Mouse (Mus musculus): Measurements from ENCODE around the gene Asap3. TPM values are rescaled to one million over a fixed set of nuclear protein-coding genes. Genes with fewer than 3 reads are reported as not detected.
A peak's percentile ranks its signal among the peaks of the same experiment; 100 is the strongest.

Asap3 gene
- total and polyA plus RNA-seq, 2 experiments from 2014 or later = 2.5 to 3.8 TPM

- Histone ChIP-seq H3K9ac (peak within 1 kb of the TSS; percentile 74), H3K4me2 (ENCODE audit: low read depth) (peak within 1 kb of the TSS; percentile 67), H3K27ac (ENCODE audit: low read depth, low read length) (peak within 1 kb of the TSS; percentile 99), H3K4me1 (ENCODE audit: insufficient read depth) (peaks cover 24% of the 10 kb centered on the region), H3K9me3 (ENCODE audit: low read length) (no peaks in the 10 kb centered on the region), H3K27me3 (ENCODE audit: insufficient read depth, low read length) (no peaks in the 10 kb centered on the region), H3K4me3 (ENCODE audit: low read depth, low read length) (peak within 1 kb of the TSS; percentile 79), H3K36me3 (ENCODE audit: insufficient read depth) (peaks cover 14% of the 10 kb centered on the region; the same call in 1 of the 2 replicates)
- 0 out of 2 replicates have a peak, but pooled peaks have one; percentile 17 for TF ChIP-seq CTCF (IDR thresholded peaks at IDR 0.05; ENCODE audit: low read depth)
- ATAC-seq (peak; percentile 34), DNase-seq (peak; percentile 95)
- WGBS = 2% methylated on average over 5 of the region's 5 CpGs
Measured at GRCm38 (mm10) chr4:136284455-136284854, 78.3 kb downstream of the Asap3 start, which contains the start of gene Zfp46. Gene Zfp46, plus strand, starts transcription at chr4:136284683.

GRCm38 (mm10) chr4:136284891-136285290 is 78.7 kb downstream of the Asap3 start:
- Histone ChIP-seq H3K9ac (peak overlapping the region; percentile 74), H3K36me3 (ENCODE audit: insufficient read depth) (peaks cover 16% of the 10 kb centered on the region; the same call in 1 of the 2 replicates), H3K27ac (ENCODE audit: low read depth, low read length) (peak overlapping the region; percentile 99), H3K4me1 (ENCODE audit: insufficient read depth) (peaks cover 24% of the 10 kb centered on the region), H3K4me2 (ENCODE audit: low read depth) (peak overlapping the region; percentile 67), H3K27me3 (ENCODE audit: insufficient read depth, low read length) (no peaks in the 10 kb centered on the region), H3K9me3 (ENCODE audit: low read length) (no peaks in the 10 kb centered on the region), H3K4me3 (ENCODE audit: low read depth, low read length) (peak overlapping the region; percentile 79)
- DNase-seq (no peak), ATAC-seq (peak; percentile 1; the same call in 1 of the 2 replicates)
- TF ChIP-seq CTCF (IDR thresholded peaks at IDR 0.05; ENCODE audit: low read depth) = no peak
- 10% methylated on average over 6 of the region's 6 CpGs for WGBS

DNA sequence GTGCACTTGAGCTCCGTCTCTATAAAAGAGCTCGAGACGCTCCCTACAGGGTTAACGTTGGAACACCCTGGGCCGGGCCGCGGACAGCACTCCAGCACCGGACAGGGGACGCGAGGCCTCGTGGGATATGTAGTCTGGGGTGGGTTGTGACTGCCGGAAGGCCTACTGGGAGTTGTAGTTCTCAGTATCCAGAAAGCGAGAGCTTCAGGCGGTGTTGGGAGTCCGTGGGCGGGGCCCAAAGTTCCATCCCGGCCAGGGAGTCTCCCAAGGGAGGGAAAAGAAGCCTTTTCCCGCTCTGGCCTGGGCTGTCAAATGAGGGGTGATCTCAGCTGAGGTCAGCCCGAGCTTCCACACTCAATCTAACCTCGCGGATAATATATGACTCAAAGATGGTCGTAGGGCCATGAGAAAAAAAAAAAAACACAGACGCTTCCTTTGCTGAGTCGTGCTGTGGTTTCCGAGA is 79.2 kb downstream of the Asap3 start:
- Histone ChIP-seq H3K27me3 (ENCODE audit: insufficient read depth, low read length) (no peaks in the 10 kb centered on the region), H3K4me2 (ENCODE audit: low read depth) (peak overlapping the region; percentile 67), H3K4me1 (ENCODE audit: insufficient read depth) (peaks cover 24% of the 10 kb centered on the region), H3K4me3 (ENCODE audit: low read depth, low read length) (peak overlapping the region; percentile 79), H3K9ac (peak overlapping the region; percentile 74), H3K9me3 (ENCODE audit: low read length) (no peaks in the 10 kb centered on the region), H3K27ac (ENCODE audit: low read depth, low read length) (peak overlapping the region; percentile 99), H3K36me3 (ENCODE audit: insufficient read depth) (peaks cover 21% of the 10 kb centered on the region)
- WGBS = 0% methylated on average over 25 of the region's 25 CpGs
- TF ChIP-seq CTCF (IDR thresholded peaks at IDR 0.05; ENCODE audit: low read depth) = no peak
- peak; percentile 95 for DNase-seq
- peak; percentile 93 for ATAC-seq

DNA sequence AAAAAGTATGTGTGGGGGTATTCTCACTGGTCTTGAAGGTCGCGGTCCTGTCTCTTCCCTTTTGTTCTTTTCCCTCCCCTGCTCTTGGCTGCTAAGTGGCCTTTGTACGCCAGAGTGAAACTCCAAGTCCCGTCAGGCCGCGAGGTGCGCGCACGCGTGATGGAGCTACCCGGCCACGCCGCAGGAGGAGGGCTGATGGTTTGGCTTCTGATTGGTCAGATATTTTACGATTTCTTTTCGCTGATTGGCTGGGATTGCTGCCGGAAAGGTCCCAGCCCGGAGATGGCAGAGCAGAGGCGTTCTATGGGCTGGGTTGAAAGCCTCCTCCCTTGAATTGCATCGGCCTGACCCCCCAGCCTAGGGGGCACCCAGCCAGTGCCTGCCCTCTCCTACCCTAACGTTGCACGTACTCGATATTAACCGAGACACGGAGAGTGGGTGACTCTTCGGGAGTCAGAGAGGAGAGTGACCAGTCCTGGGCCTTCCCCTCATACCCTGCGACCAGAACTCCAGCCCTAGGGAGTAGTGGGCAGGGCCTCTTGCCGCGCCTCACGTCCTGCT is 79.7 kb downstream of the Asap3 start:
- TF ChIP-seq CTCF (IDR thresholded peaks at IDR 0.05; ENCODE audit: low read depth) = no peak; the same call in 1 of the 2 replicates
- no peaks in the 10 kb centered on the region for H3K9me3 ChIP-seq (ENCODE audit: low read length)
- peak overlapping the region; percentile 79 for H3K4me3 ChIP-seq (ENCODE audit: low read depth, low read length)
- DNase-seq = peak; percentile 98
- H3K36me3 ChIP-seq (ENCODE audit: insufficient read depth) = peaks cover 26% of the 10 kb centered on the region
- peak; percentile 82 for ATAC-seq
- peak overlapping the region; percentile 74 for H3K9ac ChIP-seq
- no peaks in the 10 kb centered on the region for H3K27me3 ChIP-seq (ENCODE audit: insufficient read depth, low read length)
- peaks cover 24% of the 10 kb centered on the region for H3K4me1 ChIP-seq (ENCODE audit: insufficient read depth)
- H3K4me2 ChIP-seq (ENCODE audit: low read depth) = peak overlapping the region; percentile 67
- WGBS = 4% methylated on average over 29 of the region's 29 CpGs
- peak overlapping the region; percentile 99 for H3K27ac ChIP-seq (ENCODE audit: low read depth, low read length)

- H3K27me3 ChIP-seq (ENCODE audit: insufficient read depth, low read length) = no peaks in the 10 kb centered on the region
- H3K4me3 ChIP-seq (ENCODE audit: low read depth, low read length) = no peak overlapping the region
- DNase-seq (peak; percentile 35), ATAC-seq (no peak)
- no peak overlapping the region for H3K27ac ChIP-seq (ENCODE audit: low read depth, low read length)
- H3K36me3 ChIP-seq (ENCODE audit: insufficient read depth) = peaks cover 61% of the 10 kb centered on the region
- no peak for TF ChIP-seq CTCF (IDR thresholded peaks at IDR 0.05; ENCODE audit: low read depth)
- H3K4me2 ChIP-seq (ENCODE audit: low read depth) = no peak overlapping the region
- peaks cover 8% of the 10 kb centered on the region for H3K4me1 ChIP-seq (ENCODE audit: insufficient read depth)
- no peaks in the 10 kb centered on the region for H3K9me3 ChIP-seq (ENCODE audit: low read length)
- WGBS = 41% methylated on average over 66 of the region's 66 CpGs
- no peak overlapping the region for H3K9ac ChIP-seq
Measured at GRCm38 (mm10) chr4:136289918-136290780, 84.0 kb downstream of the Asap3 start.

DNA sequence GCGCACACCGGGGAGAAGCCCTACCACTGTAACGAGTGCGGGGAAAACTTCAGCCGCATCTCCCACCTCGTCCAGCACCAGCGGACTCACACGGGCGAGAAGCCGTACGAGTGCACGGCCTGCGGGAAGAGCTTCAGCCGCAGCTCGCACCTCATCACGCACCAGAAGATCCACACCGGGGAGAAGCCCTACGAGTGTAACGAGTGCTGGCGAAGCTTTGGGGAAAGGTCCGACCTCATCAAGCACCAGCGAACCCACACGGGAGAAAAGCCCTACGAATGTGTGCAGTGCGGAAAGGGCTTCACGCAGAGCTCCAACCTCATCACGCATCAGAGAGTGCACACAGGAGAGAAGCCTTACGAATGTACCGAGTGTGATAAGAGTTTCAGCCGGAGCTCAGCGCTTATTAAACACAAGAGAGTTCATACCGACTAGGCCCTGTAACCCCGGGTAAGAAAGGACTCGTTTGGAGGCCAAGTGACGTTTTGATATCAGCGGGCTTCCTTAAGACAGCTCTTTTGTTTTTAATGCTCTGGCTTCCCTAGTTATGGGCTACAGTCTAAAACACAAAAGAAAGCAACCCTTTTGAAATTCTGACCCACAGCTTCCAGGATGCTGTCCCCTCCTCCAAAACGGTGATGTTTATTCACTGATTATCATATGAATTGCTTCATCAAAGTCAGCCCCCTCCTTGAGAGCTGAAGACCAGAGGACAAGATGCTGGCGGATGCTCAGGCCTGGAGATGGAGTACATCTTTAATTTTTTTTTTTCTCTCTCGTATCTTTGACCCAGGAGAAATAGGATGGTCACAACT is 84.8 kb downstream of the Asap3 start:
- Histone ChIP-seq H3K4me3 (ENCODE audit: low read depth, low read length) (no peak overlapping the region), H3K9me3 (ENCODE audit: low read length) (no peaks in the 10 kb centered on the region), H3K27ac (ENCODE audit: low read depth, low read length) (no peak overlapping the region), H3K9ac (peak overlapping the region; percentile 28; the same call in 1 of the 2 replicates), H3K4me1 (ENCODE audit: insufficient read depth) (peaks cover 8% of the 10 kb centered on the region), H3K36me3 (ENCODE audit: insufficient read depth) (peaks cover 65% of the 10 kb centered on the region), H3K4me2 (ENCODE audit: low read depth) (no peak overlapping the region), H3K27me3 (ENCODE audit: insufficient read depth, low read length) (no peaks in the 10 kb centered on the region)
- 38% methylated on average over 39 of the region's 39 CpGs for WGBS
- ATAC-seq (no peak), DNase-seq (peak; percentile 33)
- no peak for TF ChIP-seq CTCF (IDR thresholded peaks at IDR 0.05; ENCODE audit: low read depth)

Measured in forebrain, postnatal 0 days (tissue).